Mouse (Mus musculus): ENCODE data around the gene Ptges3. TPM values are rescaled to one million over a fixed set of nuclear protein-coding genes. Genes with fewer than 3 reads are reported as not detected.

Gene Ptges3
- polyA plus RNA-seq, 1 experiment, result 67.7 TPM

DNA sequence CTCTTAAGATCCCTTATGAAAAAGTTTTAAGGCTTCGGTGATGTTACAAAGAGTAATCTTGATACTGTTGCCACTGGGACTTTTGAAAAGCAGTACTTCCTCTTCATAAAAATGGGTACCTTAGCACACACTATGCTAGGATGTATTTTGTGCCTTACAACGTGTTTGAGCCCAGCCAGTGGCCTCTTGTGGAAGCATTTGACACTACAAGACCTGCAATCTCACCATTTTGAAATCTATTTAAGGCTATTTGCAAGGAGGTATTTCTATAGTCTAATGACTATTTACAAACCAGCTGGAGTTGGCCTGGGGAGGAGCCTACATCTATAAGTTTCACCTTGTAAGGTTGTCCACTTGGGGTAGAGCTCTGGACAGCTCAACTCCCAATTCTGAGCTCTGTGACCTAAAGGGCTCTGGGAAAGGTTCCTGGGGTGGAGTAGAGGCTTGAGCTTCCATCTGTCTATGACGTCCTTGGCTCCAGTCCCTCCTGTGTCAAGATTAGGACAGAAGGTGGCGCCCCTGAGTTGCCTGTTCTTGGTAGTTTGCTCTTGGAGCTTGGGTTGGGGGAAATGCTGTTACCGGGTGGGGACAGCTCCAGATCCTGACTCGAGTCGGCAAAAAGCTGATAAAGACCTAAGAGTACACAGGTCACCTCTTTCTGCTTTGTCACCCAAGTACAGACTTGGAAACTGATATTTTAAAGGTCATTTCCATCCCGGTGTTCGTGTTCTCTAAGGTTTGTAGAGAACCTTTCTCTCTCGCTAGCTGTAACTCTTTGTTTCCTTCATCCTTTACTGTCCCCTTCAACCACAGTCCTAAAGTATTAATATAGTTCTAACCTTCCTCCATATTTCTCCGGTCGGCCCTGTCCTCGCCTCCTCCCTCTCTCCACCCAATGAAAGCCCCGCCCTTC lies 32.2 kb downstream of the Ptges3 start:
- H3K27ac ChIP-seq (ENCODE audit: insufficient read depth, low read length), result 0 out of 2 replicates have a peak overlapping the region, but pooled peaks have one; percentile 15
- TF ChIP-seq POLR2A (IDR thresholded peaks at IDR 0.05; ENCODE audit: extremely low read depth, insufficient read depth, low read length) (peak; percentile 42; the same call in 1 of the 2 replicates), CTCF (IDR thresholded peaks at IDR 0.05; ENCODE audit: extremely low read depth, insufficient read depth, low read length) (peak; percentile 75)

GRCm38 (mm10) chr10:128091564-128092505 lies 33.1 kb downstream of the Ptges3 start, which contains the start of gene Baz2a:
Baz2a (plus strand) TSS chr10:128091577.
- Histone ChIP-seq H3K27ac (ENCODE audit: insufficient read depth, low read length) (peak within 1 kb of the TSS; percentile 32; the same call in 1 of the 2 replicates), H3K4me3 (ENCODE audit: insufficient read depth, low read length) (peak within 1 kb of the TSS; percentile 72), H3K4me1 (ENCODE audit: control insufficient read depth, insufficient read depth, low read length) (peaks cover 10% of the 10 kb centered on the region)
- TF ChIP-seq POLR2A (IDR thresholded peaks at IDR 0.05; ENCODE audit: extremely low read depth, insufficient read depth, low read length) (0 out of 2 replicates have a peak, but pooled peaks have one; percentile 20), CTCF (IDR thresholded peaks at IDR 0.05; ENCODE audit: extremely low read depth, insufficient read depth, low read length) (no peak)

More for the DNA sequence above, 32.2 kb downstream of the Ptges3 start:
- Histone ChIP-seq H3K4me1 (ENCODE audit: control insufficient read depth, insufficient read depth, low read length) (peaks cover 8% of the 10 kb centered on the region), H3K4me3 (ENCODE audit: insufficient read depth, low read length) (peak overlapping the region; percentile 72)

DNA sequence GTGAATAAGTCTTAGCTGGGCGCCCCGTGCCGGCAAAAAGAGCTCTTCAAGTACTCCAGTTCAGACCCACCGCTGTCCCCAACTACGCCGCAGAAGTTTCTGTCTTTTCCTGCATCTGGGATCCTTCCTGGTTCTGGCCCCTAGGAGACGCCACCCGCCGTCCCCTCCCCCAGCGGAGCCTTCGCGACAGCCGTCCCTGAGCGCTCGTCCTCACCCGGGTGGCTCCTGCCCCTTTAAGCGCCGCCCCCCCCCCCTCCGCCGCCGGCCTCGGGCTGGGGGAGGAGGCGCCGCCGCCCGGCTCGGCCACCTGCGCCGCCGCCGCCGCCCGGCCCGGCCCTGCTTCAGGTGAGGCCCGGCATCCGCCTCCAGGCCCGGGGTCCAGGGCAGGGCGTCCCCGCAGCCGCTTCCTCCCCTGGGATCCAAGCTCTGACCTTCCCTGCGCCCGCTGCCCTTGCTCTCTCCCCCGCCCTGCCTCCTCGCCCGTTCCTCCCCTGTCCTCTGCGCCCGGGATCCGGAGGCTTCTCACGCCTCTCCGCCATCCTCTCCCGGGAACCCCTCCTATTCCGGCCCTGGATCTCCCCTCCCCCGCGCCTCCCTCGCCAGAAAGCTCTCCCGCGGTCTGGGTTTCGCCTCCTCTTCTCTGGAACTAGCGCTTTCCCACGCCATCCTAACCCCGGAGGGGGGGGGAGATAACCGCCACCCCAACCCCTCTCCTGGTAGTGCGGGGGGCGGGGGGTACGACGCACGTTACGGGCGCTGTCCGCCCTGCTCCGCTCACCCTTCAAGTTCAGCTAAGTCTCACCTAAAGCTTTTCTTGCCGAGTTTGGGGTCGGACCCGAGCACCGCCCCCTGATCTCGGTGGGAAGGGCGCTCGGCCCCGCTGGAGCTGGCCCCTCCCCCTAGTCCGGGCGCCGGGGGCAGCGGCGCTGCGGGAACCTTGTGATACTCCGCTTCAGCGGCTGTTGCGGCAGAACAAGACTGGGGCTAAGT lies 34.0 kb downstream of the Ptges3 start:
- Histone ChIP-seq H3K4me1 (ENCODE audit: control insufficient read depth, insufficient read depth, low read length) (peaks cover 10% of the 10 kb centered on the region), H3K27ac (ENCODE audit: insufficient read depth, low read length) (peak overlapping the region; percentile 94), H3K4me3 (ENCODE audit: insufficient read depth, low read length) (peak overlapping the region; percentile 72)
- TF ChIP-seq POLR2A (IDR thresholded peaks at IDR 0.05; ENCODE audit: extremely low read depth, insufficient read depth, low read length) (0 out of 2 replicates have a peak, but pooled peaks have one; percentile 5), CTCF (IDR thresholded peaks at IDR 0.05; ENCODE audit: extremely low read depth, insufficient read depth, low read length) (peak; percentile 32)

GRCm38 (mm10) chr10:128093496-128094294 lies 34.9 kb downstream of the Ptges3 start:
- Histone ChIP-seq H3K27ac (ENCODE audit: insufficient read depth, low read length) (peak overlapping the region; percentile 94), H3K4me3 (ENCODE audit: insufficient read depth, low read length) (peak overlapping the region; percentile 72), H3K4me1 (ENCODE audit: control insufficient read depth, insufficient read depth, low read length) (peaks cover 11% of the 10 kb centered on the region)
- TF ChIP-seq CTCF (IDR thresholded peaks at IDR 0.05; ENCODE audit: extremely low read depth, insufficient read depth, low read length), result no peak
- TF ChIP-seq POLR2A (IDR thresholded peaks at IDR 0.05; ENCODE audit: extremely low read depth, insufficient read depth, low read length), result no peak

DNA sequence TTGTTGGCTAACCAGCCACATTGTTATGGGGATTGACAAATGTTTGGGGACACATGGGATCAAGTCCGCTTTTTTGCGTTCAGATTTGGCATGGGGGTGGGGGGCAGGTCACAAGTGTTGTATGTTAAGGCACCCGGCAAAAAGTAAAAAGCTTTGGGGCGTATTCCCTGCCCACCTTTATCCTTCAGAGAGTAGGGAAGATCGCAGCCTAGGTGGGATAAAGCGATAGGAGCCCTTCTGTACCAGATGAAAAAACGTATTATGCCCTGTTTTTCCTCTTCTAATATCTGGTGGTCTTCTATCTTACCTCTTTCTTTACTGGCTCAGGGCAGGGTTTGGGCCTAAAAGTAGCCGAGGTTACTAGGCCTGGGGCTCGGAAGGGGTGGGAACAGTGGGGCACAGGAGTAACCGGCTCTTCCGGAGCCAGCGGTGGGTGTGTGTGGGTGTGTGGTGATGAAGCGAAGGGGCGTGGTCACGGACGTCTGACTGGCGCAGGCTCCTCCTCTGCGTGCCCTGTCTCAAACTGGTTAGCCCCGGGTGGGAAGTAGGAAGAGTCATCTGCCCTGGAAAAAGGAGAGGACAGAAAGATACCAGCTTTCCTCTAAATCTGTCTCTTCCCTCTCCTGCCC lies 35.7 kb downstream of the Ptges3 start:
- H3K4me3 ChIP-seq (ENCODE audit: insufficient read depth, low read length), result peak overlapping the region; percentile 72; the same call in 1 of the 2 replicates
- H3K4me1 ChIP-seq (ENCODE audit: control insufficient read depth, insufficient read depth, low read length), result peaks cover 11% of the 10 kb centered on the region
- TF ChIP-seq POLR2A (IDR thresholded peaks at IDR 0.05; ENCODE audit: extremely low read depth, insufficient read depth, low read length), result no peak
- no peak for TF ChIP-seq CTCF (IDR thresholded peaks at IDR 0.05; ENCODE audit: extremely low read depth, insufficient read depth, low read length)
- H3K27ac ChIP-seq (ENCODE audit: insufficient read depth, low read length), result no peak overlapping the region

- H3K27ac ChIP-seq (ENCODE audit: insufficient read depth, low read length), result no peak overlapping the region
- H3K4me1 ChIP-seq (ENCODE audit: control insufficient read depth, insufficient read depth, low read length), result peaks cover 11% of the 10 kb centered on the region
- H3K4me3 ChIP-seq (ENCODE audit: insufficient read depth, low read length), result no peak overlapping the region; the same call in 1 of the 2 replicates
- no peak for TF ChIP-seq CTCF (IDR thresholded peaks at IDR 0.05; ENCODE audit: extremely low read depth, insufficient read depth, low read length)
- TF ChIP-seq POLR2A (IDR thresholded peaks at IDR 0.05; ENCODE audit: extremely low read depth, insufficient read depth, low read length), result no peak
Observed at GRCm38 (mm10) chr10:128095003-128095636, 36.4 kb downstream of the Ptges3 start.

DNA sequence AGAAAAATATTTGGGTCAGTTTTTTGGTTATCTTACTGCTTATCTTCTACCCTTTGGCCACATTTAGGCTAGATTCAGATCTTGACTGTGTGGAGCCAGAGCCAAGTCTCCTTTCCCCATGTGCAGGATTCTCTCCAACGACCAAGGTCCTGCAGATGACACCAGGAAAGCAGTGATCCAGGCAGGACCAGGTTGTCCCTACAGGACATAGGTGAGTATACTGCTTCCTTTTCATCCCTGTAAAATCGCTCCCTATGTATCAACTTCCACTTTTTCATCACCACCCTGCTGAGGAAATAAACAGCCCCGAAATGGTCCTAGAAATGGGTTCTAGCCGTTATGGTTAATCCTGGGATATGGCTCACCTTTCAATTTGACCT lies 37.5 kb downstream of the Ptges3 start:
- no peak for TF ChIP-seq POLR2A (IDR thresholded peaks at IDR 0.05; ENCODE audit: extremely low read depth, insufficient read depth, low read length)
- TF ChIP-seq CTCF (IDR thresholded peaks at IDR 0.05; ENCODE audit: extremely low read depth, insufficient read depth, low read length), result no peak
- Histone ChIP-seq H3K4me1 (ENCODE audit: control insufficient read depth, insufficient read depth, low read length) (peaks cover 11% of the 10 kb centered on the region), H3K27ac (ENCODE audit: insufficient read depth, low read length) (no peak overlapping the region), H3K4me3 (ENCODE audit: insufficient read depth, low read length) (peak overlapping the region; percentile 93; the same call in 1 of the 2 replicates)
